Mouse (Mus musculus) myocyte (in vitro differentiated cells): ENCODE measurements around the gene Aqp6. TPM values are rescaled to one million over a fixed set of nuclear protein-coding genes. Genes with fewer than 3 reads are reported as not detected.

Experiments
- H3K27me3 ChIP-seq: one replicate; pipeline ENCODE4 v1.6.1; 2011; ENCODE audit not compliant: control insufficient read depth, insufficient read depth, insufficient read length
- H3K36me3 ChIP-seq: one replicate; pipeline ENCODE4 v1.6.1; 2011; ENCODE audit not compliant: control insufficient read depth, insufficient read depth
- H3K4me2 ChIP-seq: one replicate; pipeline ENCODE4 v1.6.1; 2011; ENCODE audit warnings: low read depth, control low read depth
- H3K4me3 ChIP-seq: one replicate; pipeline ENCODE4 v1.5.1; 2011; ENCODE audit warnings: mild to moderate bottlenecking, control low read depth, moderate library complexity
- H3K79me2 ChIP-seq: one replicate; pipeline ENCODE4 v1.6.1; 2011; ENCODE audit not compliant: control insufficient read depth, insufficient read depth
- H3ac ChIP-seq: one replicate; pipeline ENCODE4 v1.6.1; 2011; ENCODE audit not compliant: control insufficient read depth, insufficient read length
- CEBPB ChIP-seq: IDR thresholded peaks from 2 replicates; pipeline ENCODE4 v1.6.1; 2011; ENCODE audit warnings: mild to moderate bottlenecking, moderate library complexity; ENCODE audit not compliant: poor library complexity, insufficient read depth, severe bottlenecking
- MAX ChIP-seq: IDR thresholded peaks from one replicate; pipeline ENCODE4 v1.6.1; 2011; ENCODE audit warnings: low read depth, mild to moderate bottlenecking, control low read depth
- MYOD1 ChIP-seq, 3 experiments: IDR thresholded peaks; one replicate each; pipeline ENCODE4 v1.6.1; 2011; ENCODE audit warnings: control low read depth in 2 of 3, low read depth in 2 of 3, mild to moderate bottlenecking in 2 of 3, moderate library complexity in 1 of 3; ENCODE audit not compliant: insufficient read length in 2 of 3, control insufficient read depth in 1 of 3
- MYOG ChIP-seq, 3 experiments: IDR thresholded peaks; one replicate each; pipeline ENCODE4 v1.6.1; 2011; ENCODE audit warnings: control low read depth in 2 of 3, low read depth in 2 of 3, mild to moderate bottlenecking in 2 of 3; ENCODE audit not compliant: insufficient read length in 2 of 3, control insufficient read depth in 1 of 3, insufficient read depth in 1 of 3
- POLR2A ChIP-seq: IDR thresholded peaks from one replicate; pipeline ENCODE4 v1.6.1; 2011; ENCODE audit warnings: low read depth, mild to moderate bottlenecking, control low read depth, moderate library complexity; ENCODE audit not compliant: insufficient read length
- REST ChIP-seq: IDR thresholded peaks from one replicate; pipeline ENCODE4 v1.6.1; 2011; ENCODE audit warnings: mild to moderate bottlenecking, control low read depth, moderate library complexity; ENCODE audit not compliant: insufficient read depth, insufficient read length
- SRF ChIP-seq: IDR thresholded peaks from one replicate; pipeline ENCODE4 v1.6.1; 2011; ENCODE audit warnings: low read depth; ENCODE audit not compliant: control insufficient read depth, insufficient read length
- TCF3 ChIP-seq: IDR thresholded peaks from one replicate; pipeline ENCODE4 v1.6.1; 2011; ENCODE audit warnings: low read depth, control low read depth; ENCODE audit not compliant: insufficient read length
- USF1 ChIP-seq: IDR thresholded peaks from one replicate; pipeline ENCODE4 v1.6.1; 2011; ENCODE audit warnings: low read depth, mild to moderate bottlenecking, control low read depth, moderate library complexity
- polyA plus RNA-seq: library from polyadenylated mRNA; unstranded; fragments of >200 nt; fragmentation: generic; extraction: Trizol; gene quantifications from one replicate; pipeline ENCODE4 v1.2.1, GENCODE M21; 2012; ENCODE audit warnings: missing spikeins

Gene Aqp6
- polyA plus RNA-seq, 1 experiment = not detected

DNA sequence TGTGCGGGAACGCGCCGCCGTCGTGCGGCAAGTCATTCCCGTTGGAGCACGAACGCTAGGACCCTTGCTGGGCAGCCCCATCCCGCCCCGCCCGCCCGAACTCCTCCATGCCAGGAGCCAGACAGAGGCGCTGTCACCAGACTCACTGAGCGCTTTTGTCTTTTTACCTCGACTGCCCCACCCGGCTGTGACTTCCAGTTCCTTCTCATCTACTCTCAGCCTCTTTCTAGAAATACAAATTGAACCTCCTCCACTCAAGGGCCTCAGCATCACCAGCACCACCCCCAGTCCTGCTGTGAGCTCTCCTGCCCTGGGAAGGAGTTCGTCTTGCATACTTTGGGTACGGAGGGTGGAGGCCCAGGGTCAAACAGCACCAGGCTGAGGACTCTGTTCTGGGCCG, 52.7 kb downstream of the Aqp6 start:
- Histone ChIP-seq H3ac (no peak overlapping the region), H3K4me3 (no peak overlapping the region)

More for the DNA sequence above, 52.7 kb downstream of the Aqp6 start:
- no peaks in the 10 kb centered on the region for H3K27me3 ChIP-seq
- peaks cover 23% of the 10 kb centered on the region for H3K79me2 ChIP-seq
- H3K36me3 ChIP-seq = no peaks in the 10 kb centered on the region
- TF ChIP-seq SRF = no peak
- no peak for TF ChIP-seq USF1
- TF ChIP-seq TCF3 = no peak
- no peak for TF ChIP-seq MYOD1 (IDR thresholded peaks at IDR 0.05; ENCODE audit: control insufficient read depth in 1 of 3, insufficient read length in 2 of 3, low read depth in 2 of 3)
- no peak for TF ChIP-seq CEBPB
- no peak for TF ChIP-seq POLR2A
- no peak for TF ChIP-seq MYOG (IDR thresholded peaks at IDR 0.05; ENCODE audit: control insufficient read depth in 1 of 3, insufficient read depth in 1 of 3, insufficient read length in 2 of 3, low read depth in 2 of 3)
- TF ChIP-seq MAX = no peak
- TF ChIP-seq REST = no peak
- no peak overlapping the region for H3K4me2 ChIP-seq

Other genes starting within 250 kb of the Aqp6 start
- gene Fmnl3, start 230.9 kb upstream of the Aqp6 start, polyA plus RNA-seq = 62.6 TPM
- 691 TPM for gene Tmbim6, start 208.5 kb upstream of the Aqp6 start, polyA plus RNA-seq
- 40.9 TPM for gene Nckap5l, start 143.7 kb upstream of the Aqp6 start, polyA plus RNA-seq
- 11.8 TPM for gene Bcdin3d, start 126.7 kb upstream of the Aqp6 start, polyA plus RNA-seq
- 0.40 TPM for gene Faim2, start 73.2 kb upstream of the Aqp6 start, polyA plus RNA-seq
- 0.02 TPM for gene Aqp2, start 22.3 kb upstream of the Aqp6 start, polyA plus RNA-seq
- gene Aqp5, start 10.6 kb upstream of the Aqp6 start, polyA plus RNA-seq = 109 TPM
- 99.0 TPM for gene Racgap1, start 50.3 kb downstream of the Aqp6 start, polyA plus RNA-seq
- 2.0 TPM for gene Asic1, start 69.0 kb downstream of the Aqp6 start, polyA plus RNA-seq
- 18.9 TPM for gene Smarcd1, start 100.7 kb downstream of the Aqp6 start, polyA plus RNA-seq
- gene Gm17349, start 104.1 kb downstream of the Aqp6 start, polyA plus RNA-seq = not detected
- gene Gpd1, start 116.1 kb downstream of the Aqp6 start, polyA plus RNA-seq = 6.9 TPM
- 410 TPM for gene Cox14, start 124.2 kb downstream of the Aqp6 start, polyA plus RNA-seq
- 68.6 TPM for gene Cers5, start 171.5 kb downstream of the Aqp6 start, polyA plus RNA-seq